Mouse (Mus musculus) cerebellum, postnatal 10 days (tissue): ENCODE data around the gene Dynlt1b.
A peak's percentile ranks its signal among the peaks of the same experiment; 100 is the strongest.
"Not testable (repeated sequence)": the region's sequence is repeated elsewhere in the genome, so short reads cannot be mapped to it uniquely, and the experiment has no call there.

Source experiments
- DNase-seq, 2 experiments: peaks; one replicate each; pipeline ENCODE4 v3.0.0; 2021; ENCODE audit warnings: mixed read lengths in 2 of 2

Dynlt1b gene

DNA sequence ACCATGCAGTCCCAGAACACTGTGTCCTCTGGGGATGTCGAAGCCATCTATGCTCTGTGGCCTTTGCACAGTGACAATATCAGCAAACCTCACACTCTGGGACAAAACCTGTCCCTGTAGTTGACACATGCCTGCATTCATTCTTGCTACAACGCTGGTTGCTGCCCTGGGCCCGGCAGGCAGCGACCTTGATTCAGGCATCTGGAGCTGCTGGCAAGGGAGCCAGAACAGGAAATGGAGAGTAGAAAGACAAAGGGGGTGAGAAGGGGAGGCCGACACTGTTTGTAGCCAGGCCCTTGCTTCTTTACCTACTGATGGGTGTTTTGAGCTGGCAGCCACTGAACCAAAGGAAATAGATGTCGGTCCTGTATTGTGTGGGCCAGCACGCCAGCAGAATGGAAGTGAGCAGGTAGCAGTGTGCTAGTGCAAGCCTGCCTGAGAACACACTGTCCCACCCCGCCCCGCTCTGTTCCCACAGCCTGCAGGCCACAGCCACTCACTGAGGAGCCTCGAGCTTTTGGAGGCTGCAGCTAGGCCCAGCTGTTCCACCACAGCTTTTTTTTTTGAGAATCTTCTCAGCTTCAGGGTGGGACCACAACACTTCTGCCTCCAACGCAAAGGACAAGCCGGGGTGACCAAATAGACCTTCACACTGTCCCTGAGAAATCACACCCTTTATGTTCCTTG lies 5.5 kb upstream of the Dynlt1b start:
- DNase-seq: not testable (repeated sequence)

DNA sequence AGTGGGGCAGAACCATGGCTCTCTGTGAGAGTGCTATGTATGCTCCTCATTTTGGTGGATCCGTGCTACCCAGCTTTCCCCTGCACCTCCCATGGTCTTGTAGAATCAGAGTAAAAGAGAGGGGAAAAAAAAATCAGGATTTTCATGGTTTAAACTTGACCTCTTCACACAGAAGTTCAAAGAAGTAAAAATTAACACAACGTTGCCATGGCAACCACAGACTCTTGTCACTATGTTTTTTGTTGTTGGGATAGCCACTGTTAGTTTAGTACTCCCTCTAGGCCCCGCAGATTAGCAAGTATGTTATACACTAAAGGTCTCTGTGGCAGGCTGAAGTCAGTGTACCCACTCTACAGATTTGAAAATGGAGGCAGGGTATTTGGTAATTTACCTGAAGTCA lies 4.6 kb upstream of the Dynlt1b start:
- not testable (repeated sequence) for DNase-seq

DNA sequence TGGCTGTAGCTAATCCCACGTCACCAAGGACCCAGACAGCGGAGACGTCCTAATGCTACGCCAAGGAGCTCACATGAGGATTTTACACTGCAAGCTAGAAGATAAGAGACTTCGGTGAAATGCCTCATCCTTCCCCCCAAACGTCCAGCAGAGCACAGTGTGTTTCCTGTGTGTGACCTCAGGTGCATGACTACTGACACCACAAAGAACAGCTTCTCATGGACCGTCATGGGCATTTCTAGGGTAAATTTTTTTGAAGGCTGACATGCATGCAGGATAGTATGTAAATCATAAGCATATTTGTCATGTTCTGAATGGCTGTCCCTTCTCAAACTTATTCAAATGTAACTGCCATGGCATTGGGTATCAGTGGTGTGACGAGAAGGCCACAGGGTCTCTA lies 3.0 kb upstream of the Dynlt1b start:
- not testable (repeated sequence) for DNase-seq

DNA sequence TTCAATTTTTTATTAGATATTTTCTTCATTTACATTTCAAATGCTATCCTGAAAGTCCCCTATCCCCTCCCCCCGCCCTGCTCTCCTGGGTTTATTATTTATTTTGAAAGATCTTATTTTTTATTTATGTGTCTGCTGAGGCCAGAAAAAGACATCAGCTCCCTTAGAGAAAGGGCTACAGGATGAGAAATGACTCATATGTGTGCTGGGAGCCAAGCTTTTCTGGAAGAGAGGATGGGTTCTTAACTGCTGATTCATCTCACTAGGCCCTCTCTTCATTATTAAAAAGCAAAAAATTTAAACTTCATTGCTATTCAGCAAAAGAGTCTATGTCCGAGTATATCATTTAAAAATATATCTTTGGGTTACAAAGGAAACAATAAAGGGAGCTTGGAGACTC lies 986 bp upstream of the Dynlt1b start:
- DNase-seq: not testable (repeated sequence)

DNA sequence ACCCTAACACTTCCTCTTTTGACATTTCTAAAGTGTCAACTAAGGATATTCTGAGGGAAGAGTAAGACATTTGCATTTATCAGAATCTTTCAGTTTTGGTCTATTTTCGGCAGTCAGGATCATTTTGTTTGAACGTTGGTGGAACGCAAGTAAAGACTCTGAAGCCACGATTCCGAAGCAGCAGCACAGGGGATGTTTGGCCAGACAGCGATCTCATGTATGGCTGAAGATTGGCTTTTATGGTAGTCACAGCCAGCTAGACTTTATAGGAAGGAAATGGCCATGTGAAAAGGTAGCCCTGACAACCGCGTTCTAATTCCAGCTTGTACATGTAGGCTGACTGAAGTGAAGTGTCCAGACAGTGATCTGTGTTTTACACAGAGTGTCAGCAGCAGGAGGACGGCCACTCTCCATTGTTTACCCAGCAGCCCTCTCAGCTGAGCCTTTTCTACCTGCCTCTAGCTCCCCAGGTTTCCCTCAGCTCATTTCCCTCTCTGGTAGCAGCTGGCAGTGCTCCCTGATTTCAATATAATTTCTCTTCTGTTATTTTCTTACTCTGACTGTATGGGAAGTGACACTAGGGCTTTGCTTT lies 594 bp downstream of the Dynlt1b start:
- peak in 1 of 2 experiments; percentile 39 for DNase-seq

DNA sequence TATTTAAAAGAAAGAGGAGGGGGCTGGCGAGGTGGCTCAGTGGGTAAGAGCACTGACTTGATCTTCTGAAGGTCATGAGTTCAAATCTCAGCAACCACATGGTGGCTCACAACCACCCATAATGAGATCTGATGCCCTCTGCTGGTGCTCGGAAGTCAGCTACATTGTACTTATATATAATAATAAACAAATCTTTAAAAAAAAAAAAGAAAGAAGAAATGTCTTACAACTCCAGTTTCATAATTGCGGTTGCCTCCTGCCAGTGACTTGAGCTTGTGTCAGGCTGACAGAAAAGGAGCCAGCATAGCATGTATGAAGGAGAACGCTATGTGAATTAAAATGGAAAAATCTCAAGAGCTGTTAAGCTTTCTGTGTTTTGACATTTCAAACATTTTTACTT lies 2.5 kb downstream of the Dynlt1b start:
- DNase-seq: not testable (repeated sequence)

DNA sequence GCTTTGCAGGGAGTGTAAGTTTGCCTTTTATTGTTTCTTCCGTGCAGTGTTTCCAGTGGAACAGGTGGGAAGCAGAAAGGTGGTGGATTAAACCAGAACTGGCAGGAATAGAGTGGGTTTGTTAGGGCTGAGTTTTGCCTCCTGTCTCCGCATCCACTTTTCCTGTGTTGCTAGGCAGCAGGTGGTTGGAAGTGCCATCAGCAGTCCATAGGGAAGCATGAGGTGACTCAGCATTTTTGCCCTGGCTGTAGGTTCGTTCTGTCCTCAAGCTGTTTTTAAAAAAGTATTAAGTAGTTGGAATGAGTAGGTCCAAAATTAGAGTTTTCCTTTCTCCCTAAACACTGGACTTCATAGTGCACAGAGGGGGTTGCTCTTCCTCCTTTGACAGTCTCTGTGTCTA lies 3.8 kb downstream of the Dynlt1b start:
- not testable (repeated sequence) for DNase-seq

DNA sequence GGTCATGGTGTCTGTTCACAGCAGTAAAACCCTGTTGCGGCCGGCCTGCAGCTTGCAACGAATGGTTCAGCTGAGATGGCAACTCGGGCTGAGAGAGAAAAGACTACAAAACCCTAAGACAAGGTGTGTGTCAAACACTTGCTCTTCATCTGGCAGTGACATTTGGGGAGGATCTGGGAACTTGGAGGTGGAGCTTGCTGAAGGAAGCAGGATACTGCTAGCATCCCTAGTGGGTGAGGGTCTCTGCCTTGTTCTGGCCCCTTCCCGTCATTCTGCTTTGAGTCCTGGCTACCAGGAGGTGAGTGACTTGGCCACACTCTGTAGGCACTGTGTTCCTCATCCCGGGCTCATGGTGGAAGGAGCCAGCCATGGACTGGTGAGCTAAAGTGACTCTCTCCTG lies 8.2 kb downstream of the Dynlt1b start:
- not testable (repeated sequence) for DNase-seq

DNA sequence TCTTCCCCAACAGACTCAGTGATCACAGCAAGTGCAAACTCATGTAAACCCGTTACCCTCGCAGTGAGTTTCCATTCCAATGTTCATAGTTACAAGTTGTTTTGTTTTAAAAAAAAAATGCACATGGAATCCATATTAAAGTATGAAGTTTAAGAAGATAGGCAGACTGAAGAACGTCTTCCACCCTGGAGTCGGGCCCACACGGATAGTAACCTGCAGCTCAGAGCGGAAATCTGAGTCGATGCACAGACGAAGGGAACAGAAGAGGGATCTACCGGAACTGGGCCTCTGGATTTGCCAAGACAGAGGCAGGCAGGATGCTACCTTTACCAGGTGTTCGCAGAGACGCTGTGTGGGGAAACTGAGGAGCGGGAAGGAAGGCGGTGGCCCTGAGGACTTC lies 10.0 kb downstream of the Dynlt1b start:
- DNase-seq: not testable (repeated sequence)

DNA sequence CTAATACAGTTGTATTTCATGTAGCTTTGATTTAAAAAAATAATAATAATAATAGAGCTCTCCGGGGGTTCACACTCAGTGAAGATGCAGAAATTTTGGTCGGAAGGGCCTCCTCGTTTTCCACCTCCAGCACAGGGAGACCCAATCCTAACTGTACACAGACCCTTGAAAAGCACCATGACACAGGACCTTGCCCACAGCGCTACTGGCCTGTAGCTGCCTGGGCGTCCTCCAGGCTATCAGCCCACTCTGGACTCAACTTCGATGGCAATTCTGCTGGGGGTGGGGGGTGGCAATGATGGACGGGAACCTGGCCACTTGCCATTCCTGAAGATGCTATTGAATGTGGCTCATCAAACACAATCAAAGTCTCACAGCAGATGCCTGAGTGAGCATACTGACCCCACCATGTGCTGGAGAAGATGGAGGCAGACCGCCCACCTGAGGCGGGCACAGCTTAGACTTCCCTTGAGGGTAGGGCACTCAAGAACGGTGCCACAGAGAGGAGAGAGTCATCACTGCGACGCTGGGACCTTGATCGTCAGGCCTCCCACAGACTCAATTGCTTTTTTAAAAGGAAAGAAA lies 10.7 kb downstream of the Dynlt1b start:
- peak; percentile 68 to 71 for DNase-seq

DNA sequence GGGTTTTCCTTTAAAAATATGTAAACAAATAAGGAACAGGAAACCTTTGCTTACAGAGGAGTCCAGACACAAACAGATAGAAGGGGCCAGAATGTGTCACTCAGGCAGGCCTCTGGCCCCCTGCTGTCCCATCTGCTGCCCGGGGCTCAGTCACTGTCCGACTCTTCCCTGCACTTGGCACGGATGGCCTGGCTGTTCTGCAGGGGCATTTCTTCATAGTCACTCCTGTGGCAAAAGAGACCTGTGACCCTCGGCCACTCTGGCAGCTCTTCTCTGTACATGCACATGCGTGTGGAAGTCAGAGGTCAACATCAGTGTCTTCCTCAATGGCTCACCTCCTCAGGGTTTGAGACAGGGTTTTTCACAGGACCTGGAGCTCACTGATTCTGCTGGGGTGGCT lies 11.3 kb downstream of the Dynlt1b start:
- DNase-seq: peak in 1 of 2 experiments; percentile 42

DNA sequence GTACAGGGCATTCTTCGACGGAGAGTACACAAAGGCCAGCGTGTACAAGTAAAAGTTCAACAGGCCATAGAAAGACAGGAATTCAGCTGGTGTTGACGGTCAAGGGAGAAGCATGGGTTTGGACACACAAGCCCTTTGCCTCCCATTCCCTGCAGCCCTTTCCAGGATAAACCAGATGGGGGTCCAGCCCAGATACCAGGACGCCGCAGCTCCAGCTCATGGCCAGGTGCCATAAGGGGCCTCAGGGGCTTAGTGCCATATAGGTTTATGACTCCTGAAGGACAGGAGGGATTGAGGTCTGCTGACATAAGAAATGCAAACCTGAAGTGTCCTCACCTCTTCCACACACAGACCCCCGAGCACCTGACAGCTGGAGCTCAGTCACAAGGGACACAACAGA lies 12.6 kb downstream of the Dynlt1b start:
- not testable (repeated sequence) for DNase-seq

DNA sequence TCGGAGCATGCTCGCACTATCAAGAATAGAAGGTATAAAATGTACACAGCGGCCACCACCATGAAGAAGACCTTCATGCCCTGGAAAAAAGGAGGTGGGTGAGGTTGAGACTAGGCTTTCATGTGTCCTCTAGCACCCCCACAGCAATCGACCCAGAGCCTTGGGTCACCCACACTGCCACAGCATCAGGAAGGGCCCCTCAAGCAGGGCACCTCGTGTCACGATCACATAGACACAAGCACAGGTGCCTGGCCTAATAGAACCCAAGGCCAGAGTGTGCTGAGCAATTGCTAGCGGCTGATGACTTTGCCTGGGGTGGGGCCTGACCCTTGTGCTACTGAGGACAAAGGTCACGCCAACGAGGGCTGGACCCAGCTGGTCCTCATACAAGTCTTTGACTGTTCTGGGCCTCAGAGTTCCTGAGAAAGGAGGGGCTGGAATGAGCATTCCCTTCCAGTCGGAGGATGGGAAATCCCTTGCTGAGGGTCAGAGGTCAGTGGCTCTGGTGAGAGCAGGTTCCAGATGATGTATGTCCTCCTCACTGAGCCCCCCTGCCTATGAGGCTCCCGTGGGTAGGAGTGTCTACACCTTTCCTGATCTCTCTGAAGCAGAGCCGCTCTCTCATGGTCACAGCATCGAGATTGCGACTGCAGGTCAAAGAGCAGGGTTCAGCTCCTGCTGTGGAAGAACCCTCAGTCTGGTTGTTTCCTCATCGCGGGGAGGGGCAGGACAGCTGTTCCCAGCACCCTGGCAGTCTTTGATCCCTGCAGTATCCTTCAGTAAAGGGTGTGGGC lies 16.1 kb downstream of the Dynlt1b start:
- not testable (repeated sequence) for DNase-seq

DNA sequence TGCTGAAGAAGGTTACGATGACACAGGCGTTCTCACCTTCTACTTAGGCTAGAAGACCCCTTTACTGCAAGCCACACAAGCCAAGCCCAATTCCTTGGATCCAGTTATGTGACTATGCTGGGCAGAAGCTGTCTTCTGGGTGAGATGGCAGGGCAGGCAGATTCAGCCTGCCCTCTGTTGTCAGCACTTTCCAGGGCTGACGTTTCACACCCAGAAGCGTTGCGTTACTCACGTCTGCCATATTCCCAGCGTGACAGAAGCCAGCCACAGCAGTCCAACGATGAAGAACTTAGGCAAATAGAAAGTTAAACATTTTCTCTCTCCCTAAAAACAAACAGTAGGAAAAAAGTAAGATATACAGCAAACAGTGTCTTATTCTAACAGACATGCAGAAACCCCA lies 18.4 kb downstream of the Dynlt1b start:
- peak; percentile 54 to 68 for DNase-seq

DNA sequence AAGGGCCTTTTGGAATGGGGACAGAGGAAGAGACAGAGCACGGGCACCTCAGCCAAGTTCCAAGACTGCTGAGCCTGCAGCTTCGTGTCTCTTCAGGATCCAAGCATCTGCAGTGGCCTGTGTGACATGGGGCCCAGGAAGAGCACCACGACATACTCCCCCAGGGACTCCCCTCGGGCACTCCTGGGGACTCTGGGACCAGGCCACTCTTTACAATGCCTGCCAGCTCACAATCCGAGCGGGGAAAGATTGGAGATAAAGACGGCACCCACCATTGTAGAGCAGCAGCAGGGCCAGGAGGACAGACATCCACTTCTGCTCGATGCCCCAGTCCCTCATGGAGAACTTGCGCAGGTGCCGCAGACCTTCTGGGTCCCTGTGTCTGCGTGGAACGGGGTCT lies 19.3 kb downstream of the Dynlt1b start:
- DNase-seq: peak; percentile 49 to 61

DNA sequence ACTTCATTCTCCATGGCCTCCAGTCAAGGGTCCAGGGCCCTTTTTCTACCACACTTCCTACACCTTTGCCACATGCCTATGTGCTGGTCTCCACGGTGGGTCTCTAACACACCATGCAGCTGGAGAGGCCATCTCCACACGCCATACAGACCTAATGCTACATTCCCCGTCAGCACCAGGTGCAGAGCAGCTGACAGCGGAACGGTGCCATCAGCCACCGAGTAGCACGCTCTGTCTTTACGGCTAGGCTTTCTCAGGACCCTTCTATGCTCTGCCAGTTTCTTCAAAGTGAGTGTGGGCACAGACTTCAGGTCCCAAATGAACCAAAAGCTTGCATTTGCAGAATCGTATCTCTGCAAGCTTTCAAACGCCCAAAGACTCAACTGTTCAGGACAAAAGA lies 21.3 kb downstream of the Dynlt1b start:
- DNase-seq: peak; percentile 49 to 58

DNA sequence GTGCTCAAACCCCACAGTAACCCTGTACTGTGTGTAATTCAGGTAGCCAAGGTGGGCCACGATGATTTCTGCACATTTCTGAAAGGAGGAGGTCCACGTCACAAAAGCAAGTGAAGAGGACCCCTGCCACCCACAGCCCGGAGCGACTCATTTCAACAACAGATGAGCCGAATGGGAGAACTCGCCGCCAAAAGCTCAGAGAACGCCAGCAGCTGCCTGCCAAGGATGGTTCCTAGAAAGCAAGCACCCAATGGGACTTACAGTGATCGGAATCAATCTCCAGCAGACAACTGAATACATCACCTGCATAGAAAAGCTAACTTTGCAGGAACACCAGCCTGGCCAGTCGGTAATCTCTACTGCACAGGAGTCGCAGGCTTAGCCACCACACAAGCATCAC lies 22.8 kb downstream of the Dynlt1b start:
- peak; percentile 66 to 67 for DNase-seq

DNA sequence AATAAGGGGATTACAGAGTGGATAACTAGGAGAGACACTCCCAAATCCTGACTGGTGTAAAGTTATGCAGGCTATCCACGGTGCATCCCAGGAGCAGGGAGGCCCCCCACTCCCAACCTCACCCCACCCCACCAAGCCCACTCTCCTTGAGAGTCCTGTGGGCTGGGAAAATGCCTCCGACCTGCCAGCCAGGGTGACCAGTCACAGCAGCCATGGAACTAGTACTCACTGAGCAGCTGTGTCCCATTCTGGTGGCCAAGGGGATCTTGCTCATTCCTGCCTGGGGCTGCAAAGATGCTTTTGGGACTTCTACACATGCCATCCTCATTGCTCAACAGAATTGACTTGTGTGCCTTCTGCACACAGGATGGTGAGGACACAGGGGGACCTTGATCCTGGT lies 24.8 kb downstream of the Dynlt1b start:
- not testable (repeated sequence) for DNase-seq

DNA sequence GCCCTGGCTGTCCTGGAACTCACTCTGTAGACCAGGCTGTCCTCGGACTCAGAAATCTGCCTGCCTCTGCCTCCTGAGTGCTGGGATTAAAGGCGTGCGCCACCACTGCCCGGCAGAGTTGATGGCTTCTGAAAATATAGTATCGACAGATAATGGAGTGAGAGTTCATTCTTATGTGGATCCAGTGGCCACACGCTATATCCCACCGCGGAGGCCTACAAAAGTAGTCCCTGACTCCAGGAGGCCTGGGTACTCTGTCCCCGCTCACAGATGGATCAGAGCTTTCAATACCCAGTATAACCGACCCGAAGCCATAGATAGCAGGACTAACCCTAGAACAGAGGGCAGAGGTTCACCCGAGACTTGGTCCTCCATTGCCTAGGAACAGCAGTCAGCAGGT lies 26.0 kb downstream of the Dynlt1b start:
- DNase-seq: not testable (repeated sequence)

DNA sequence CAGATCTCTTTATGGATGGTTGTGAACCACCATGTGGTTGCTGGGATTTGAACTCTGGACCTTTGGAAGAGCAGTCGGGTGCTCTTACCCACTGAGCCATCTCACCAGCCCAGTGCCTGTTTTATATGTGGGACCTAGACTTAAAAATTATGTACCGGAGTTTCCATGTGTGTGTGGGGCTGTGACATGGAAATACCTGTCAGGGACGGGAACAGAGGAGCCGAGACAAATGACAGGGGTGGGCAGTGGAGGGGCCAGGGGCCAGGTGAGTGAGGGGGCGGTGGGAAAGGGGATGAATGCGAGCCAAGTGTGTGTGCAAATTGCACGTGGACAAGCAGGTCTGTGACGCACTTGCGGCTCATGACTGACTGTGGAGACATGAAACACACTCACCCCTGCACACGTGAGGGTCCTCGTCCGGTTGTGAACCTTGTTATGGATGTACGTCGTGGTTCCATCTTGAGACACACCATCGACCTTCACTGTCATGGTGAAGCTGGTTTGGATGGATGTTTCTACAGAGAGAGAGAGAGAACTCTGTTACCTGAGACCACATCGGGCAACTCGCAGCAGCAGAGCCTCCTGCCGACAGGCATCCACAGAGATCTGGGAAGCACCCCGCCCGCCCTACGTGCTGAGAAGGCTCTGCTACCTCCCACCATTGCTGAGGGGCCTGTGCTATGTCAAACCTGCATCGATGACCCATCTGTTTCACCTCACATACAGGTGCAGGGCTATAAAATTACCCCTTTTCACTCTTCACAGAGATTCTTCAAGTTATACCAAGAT lies 26.9 kb downstream of the Dynlt1b start:
- DNase-seq: not testable (repeated sequence)

DNA sequence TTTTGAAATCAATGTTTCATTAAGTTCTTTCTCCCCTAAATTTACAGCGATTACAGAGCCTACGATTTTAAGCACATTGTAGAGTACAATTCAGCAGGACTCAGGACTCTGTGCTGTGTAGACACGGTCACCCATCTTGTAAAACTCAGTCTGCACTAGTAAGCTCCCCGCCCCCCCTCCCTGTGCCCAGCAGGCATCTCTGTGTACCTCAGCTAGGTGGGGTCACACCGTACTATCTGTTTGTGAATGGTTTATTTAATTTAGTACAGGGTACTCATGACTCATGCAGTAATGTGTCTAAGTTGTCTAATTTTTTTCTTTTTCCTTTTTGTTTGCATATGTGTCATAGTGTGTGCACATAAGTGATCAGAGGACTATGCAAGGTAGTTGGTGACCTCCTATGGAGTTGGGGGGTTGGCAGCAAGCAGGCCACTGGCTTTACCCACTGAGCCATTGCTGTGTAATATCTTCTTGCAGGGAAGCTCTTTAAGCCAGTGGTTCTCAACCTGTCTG lies 31.2 kb downstream of the Dynlt1b start:
- not testable (repeated sequence) for DNase-seq

DNA sequence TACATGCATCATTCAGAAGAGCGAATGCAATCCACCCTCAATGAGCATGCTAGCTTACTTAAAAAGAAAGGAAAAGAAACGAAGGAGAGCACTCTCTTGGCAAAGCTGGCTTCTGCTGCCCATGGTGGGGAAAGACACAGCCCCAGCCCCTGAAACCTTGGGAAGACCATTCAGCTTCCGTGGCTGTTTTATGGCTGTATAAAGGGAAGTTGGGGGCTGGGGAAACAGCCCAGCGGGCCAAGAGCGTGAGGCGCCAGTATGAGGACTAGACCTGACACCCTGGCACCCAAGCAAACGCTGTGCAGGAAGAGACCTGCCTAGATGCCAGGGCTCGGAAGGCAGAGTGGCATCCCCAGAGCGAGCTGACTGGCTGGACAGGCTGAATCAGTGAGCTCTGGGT lies 35.8 kb downstream of the Dynlt1b start:
- not testable (repeated sequence) for DNase-seq
